Mouse (Mus musculus) thymus, postnatal 25 days (tissue): ENCODE results near the gene Usp50.

Experiments used
- DNase-seq: peaks from one replicate; pipeline ENCODE4 v3.0.0; 2022

The Usp50 gene

GRCm38 (mm10) chr2:126783370-126783769, at the start of gene Usp50:
Gene Usp50, minus strand, starts transcription at chr2:126783470.
- DNase-seq: no peak

GRCm38 (mm10) chr2:126817414-126817813, 34.1 kb upstream of the Usp50 start:
- DNase-seq: no peak

GRCm38 (mm10) chr2:126816644-126817347, 33.5 kb upstream of the Usp50 start:
- no peak for DNase-seq

GRCm38 (mm10) chr2:126815822-126816221, 32.6 kb upstream of the Usp50 start:
- DNase-seq: no peak

GRCm38 (mm10) chr2:126801980-126802379, 18.7 kb upstream of the Usp50 start:
- DNase-seq: no peak

GRCm38 (mm10) chr2:126798455-126798854, 15.2 kb upstream of the Usp50 start:
- DNase-seq: no peak

- no peak for DNase-seq
Measured at GRCm38 (mm10) chr2:126795708-126796107, 12.4 kb upstream of the Usp50 start.

- no peak for DNase-seq
Measured at GRCm38 (mm10) chr2:126792611-126793010, 9.3 kb upstream of the Usp50 start.

- DNase-seq: no peak
Measured at GRCm38 (mm10) chr2:126787721-126788342, 4.6 kb upstream of the Usp50 start.

- DNase-seq: no peak
Measured at GRCm38 (mm10) chr2:126782433-126782832, 837 bp downstream of the Usp50 start.

- DNase-seq: no peak
Measured at GRCm38 (mm10) chr2:126781478-126781877, 1.8 kb downstream of the Usp50 start.

- no peak for DNase-seq
Measured at GRCm38 (mm10) chr2:126780286-126780685, 3.0 kb downstream of the Usp50 start.

GRCm38 (mm10) chr2:126778806-126779205, 4.5 kb downstream of the Usp50 start:
- DNase-seq: no peak

- DNase-seq: no peak
Measured at GRCm38 (mm10) chr2:126776416-126776815, 6.9 kb downstream of the Usp50 start.

GRCm38 (mm10) chr2:126775951-126776350, 7.3 kb downstream of the Usp50 start:
- DNase-seq: no peak

- DNase-seq: no peak
Measured at GRCm38 (mm10) chr2:126772217-126772616, 11.1 kb downstream of the Usp50 start.

GRCm38 (mm10) chr2:126769431-126770181, 13.7 kb downstream of the Usp50 start:
- DNase-seq: no peak

GRCm38 (mm10) chr2:126768194-126768593, 15.1 kb downstream of the Usp50 start:
- no peak for DNase-seq

GRCm38 (mm10) chr2:126767599-126767998, 15.7 kb downstream of the Usp50 start:
- no peak for DNase-seq

- no peak for DNase-seq
Measured at GRCm38 (mm10) chr2:126765867-126766582, 17.2 kb downstream of the Usp50 start.

- no peak for DNase-seq
Measured at GRCm38 (mm10) chr2:126759351-126759750, 23.9 kb downstream of the Usp50 start.

GRCm38 (mm10) chr2:126755664-126756063, 27.6 kb downstream of the Usp50 start:
- DNase-seq: no peak

- no peak for DNase-seq
Measured at GRCm38 (mm10) chr2:126743389-126743788, 39.9 kb downstream of the Usp50 start.
